Mouse (Mus musculus): ENCODE measurements at regions not wholly inside any gene's neighbourhood (a gene's known extent, or its start where the extent isn't known, plus 50 kb on each side); places are given as distances from the start of the nearest gene placed in this dataset.

- H3K4me3 ChIP-seq (ENCODE audit: control insufficient read depth, insufficient read depth, low read length), result no peak overlapping the region
- 96% methylated on average over 1 of the region's 1 CpGs for WGBS
- no peak overlapping the region for H3K27ac ChIP-seq (ENCODE audit: control insufficient read depth, insufficient read depth, low read length)
- TF ChIP-seq CTCF (IDR thresholded peaks at IDR 0.05; ENCODE audit: borderline replicate concordance, control insufficient read depth, extremely low read depth, insufficient read depth, low read length, poor library complexity), result no peak
- TF ChIP-seq POLR2A (IDR thresholded peaks at IDR 0.05; ENCODE audit: control insufficient read depth, extremely low read depth, insufficient read depth, low read length, poor library complexity), result no peak
- H3K36me3 ChIP-seq (ENCODE audit: control insufficient read depth, insufficient read depth, low read length), result no peaks in the 10 kb centered on the region
- H3K4me1 ChIP-seq (replicated peaks; ENCODE audit: control insufficient read depth, insufficient read depth, low read length), result no peaks in the 10 kb centered on the region
- no peaks in the 10 kb centered on the region for H3K27me3 ChIP-seq (ENCODE audit: control insufficient read depth, insufficient read depth, low read length)
- no peak for DNase-seq
Observed at GRCm38 (mm10) chr6:6330271-6330670, 113.3 kb upstream of the Slc25a13 start.

GRCm38 (mm10) chr6:6325516-6325915 lies 108.5 kb upstream of the Slc25a13 start:
- no peak overlapping the region for H3K4me3 ChIP-seq (ENCODE audit: control insufficient read depth, insufficient read depth, low read length)
- WGBS, result 9% methylated on average over 1 of the region's 1 CpGs
- TF ChIP-seq POLR2A (IDR thresholded peaks at IDR 0.05; ENCODE audit: control insufficient read depth, extremely low read depth, insufficient read depth, low read length, poor library complexity), result no peak
- DNase-seq, result no peak
- no peaks in the 10 kb centered on the region for H3K4me1 ChIP-seq (replicated peaks; ENCODE audit: control insufficient read depth, insufficient read depth, low read length)
- H3K36me3 ChIP-seq (ENCODE audit: control insufficient read depth, insufficient read depth, low read length), result no peaks in the 10 kb centered on the region
- H3K27ac ChIP-seq (ENCODE audit: control insufficient read depth, insufficient read depth, low read length), result no peak overlapping the region
- no peaks in the 10 kb centered on the region for H3K27me3 ChIP-seq (ENCODE audit: control insufficient read depth, insufficient read depth, low read length)

GRCm38 (mm10) chr6:6316725-6317124 lies 99.8 kb upstream of the Slc25a13 start:
- TF ChIP-seq POLR2A (IDR thresholded peaks at IDR 0.05; ENCODE audit: control insufficient read depth, extremely low read depth, insufficient read depth, low read length, poor library complexity), result no peak
- no peak for TF ChIP-seq CTCF (IDR thresholded peaks at IDR 0.05; ENCODE audit: borderline replicate concordance, control insufficient read depth, extremely low read depth, insufficient read depth, low read length, poor library complexity)
- H3K4me3 ChIP-seq (ENCODE audit: control insufficient read depth, insufficient read depth, low read length), result no peak overlapping the region
- no peaks in the 10 kb centered on the region for H3K36me3 ChIP-seq (ENCODE audit: control insufficient read depth, insufficient read depth, low read length)
- WGBS, result 91% methylated on average over 4 of the region's 4 CpGs
- no peak for DNase-seq
- H3K27me3 ChIP-seq (ENCODE audit: control insufficient read depth, insufficient read depth, low read length), result no peaks in the 10 kb centered on the region
- H3K4me1 ChIP-seq (replicated peaks; ENCODE audit: control insufficient read depth, insufficient read depth, low read length), result no peaks in the 10 kb centered on the region
- H3K27ac ChIP-seq (ENCODE audit: control insufficient read depth, insufficient read depth, low read length), result no peak overlapping the region

- 92% methylated on average over 6 of the region's 6 CpGs for WGBS
- Histone ChIP-seq H3K27ac (ENCODE audit: control insufficient read depth, insufficient read depth, low read length) (no peak overlapping the region), H3K4me3 (ENCODE audit: control insufficient read depth, insufficient read depth, low read length) (no peak overlapping the region), H3K36me3 (ENCODE audit: control insufficient read depth, insufficient read depth, low read length) (no peaks in the 10 kb centered on the region), H3K27me3 (ENCODE audit: control insufficient read depth, insufficient read depth, low read length) (no peaks in the 10 kb centered on the region), H3K4me1 (replicated peaks; ENCODE audit: control insufficient read depth, insufficient read depth, low read length) (no peaks in the 10 kb centered on the region)
- no peak for DNase-seq
- TF ChIP-seq POLR2A (IDR thresholded peaks at IDR 0.05; ENCODE audit: control insufficient read depth, extremely low read depth, insufficient read depth, low read length, poor library complexity), result no peak
- TF ChIP-seq CTCF (IDR thresholded peaks at IDR 0.05; ENCODE audit: borderline replicate concordance, control insufficient read depth, extremely low read depth, insufficient read depth, low read length, poor library complexity), result no peak
Observed at GRCm38 (mm10) chr6:6313171-6313570, 96.2 kb upstream of the Slc25a13 start.

GRCm38 (mm10) chr6:6310213-6310612 lies 93.2 kb upstream of the Slc25a13 start:
- Histone ChIP-seq H3K27ac (ENCODE audit: control insufficient read depth, insufficient read depth, low read length) (no peak overlapping the region), H3K4me1 (replicated peaks; ENCODE audit: control insufficient read depth, insufficient read depth, low read length) (no peaks in the 10 kb centered on the region), H3K4me3 (ENCODE audit: control insufficient read depth, insufficient read depth, low read length) (no peak overlapping the region), H3K27me3 (ENCODE audit: control insufficient read depth, insufficient read depth, low read length) (no peaks in the 10 kb centered on the region), H3K36me3 (ENCODE audit: control insufficient read depth, insufficient read depth, low read length) (no peaks in the 10 kb centered on the region)
- DNase-seq, result no peak
- TF ChIP-seq POLR2A (IDR thresholded peaks at IDR 0.05; ENCODE audit: control insufficient read depth, extremely low read depth, insufficient read depth, low read length, poor library complexity) (no peak), CTCF (IDR thresholded peaks at IDR 0.05; ENCODE audit: borderline replicate concordance, control insufficient read depth, extremely low read depth, insufficient read depth, low read length, poor library complexity) (no peak)
- 90% methylated on average over 3 of the region's 3 CpGs for WGBS

- H3K4me1 ChIP-seq (replicated peaks; ENCODE audit: control insufficient read depth, insufficient read depth, low read length), result no peaks in the 10 kb centered on the region
- 50% methylated on average over 2 of the region's 2 CpGs for WGBS
- no peak overlapping the region for H3K4me3 ChIP-seq (ENCODE audit: control insufficient read depth, insufficient read depth, low read length)
- H3K36me3 ChIP-seq (ENCODE audit: control insufficient read depth, insufficient read depth, low read length), result no peaks in the 10 kb centered on the region
- H3K27me3 ChIP-seq (ENCODE audit: control insufficient read depth, insufficient read depth, low read length), result no peaks in the 10 kb centered on the region
- DNase-seq, result no peak
- TF ChIP-seq POLR2A (IDR thresholded peaks at IDR 0.05; ENCODE audit: control insufficient read depth, extremely low read depth, insufficient read depth, low read length, poor library complexity), result no peak
- TF ChIP-seq CTCF (IDR thresholded peaks at IDR 0.05; ENCODE audit: borderline replicate concordance, control insufficient read depth, extremely low read depth, insufficient read depth, low read length, poor library complexity), result no peak
- no peak overlapping the region for H3K27ac ChIP-seq (ENCODE audit: control insufficient read depth, insufficient read depth, low read length)
Observed at GRCm38 (mm10) chr6:6307618-6308017, 90.6 kb upstream of the Slc25a13 start.

- H3K4me1 ChIP-seq (replicated peaks; ENCODE audit: control insufficient read depth, insufficient read depth, low read length), result no peaks in the 10 kb centered on the region
- no peaks in the 10 kb centered on the region for H3K27me3 ChIP-seq (ENCODE audit: control insufficient read depth, insufficient read depth, low read length)
- WGBS, result 57% methylated on average over 5 of the region's 5 CpGs
- no peak for DNase-seq
- H3K27ac ChIP-seq (ENCODE audit: control insufficient read depth, insufficient read depth, low read length), result no peak overlapping the region
- TF ChIP-seq CTCF (IDR thresholded peaks at IDR 0.05; ENCODE audit: borderline replicate concordance, control insufficient read depth, extremely low read depth, insufficient read depth, low read length, poor library complexity) (no peak), POLR2A (IDR thresholded peaks at IDR 0.05; ENCODE audit: control insufficient read depth, extremely low read depth, insufficient read depth, low read length, poor library complexity) (no peak)
- no peak overlapping the region for H3K4me3 ChIP-seq (ENCODE audit: control insufficient read depth, insufficient read depth, low read length)
- H3K36me3 ChIP-seq (ENCODE audit: control insufficient read depth, insufficient read depth, low read length), result no peaks in the 10 kb centered on the region
Observed at GRCm38 (mm10) chr6:6303767-6304166, 86.8 kb upstream of the Slc25a13 start.
